Mouse (Mus musculus) erythroblast, embryonic 14.5 days (primary cell): ENCODE results near the gene Col23a1. TPM values are rescaled to one million over a fixed set of nuclear protein-coding genes. Genes with fewer than 3 reads are reported as not detected.

Source experiments
- H3K27me3 ChIP-seq: 2 replicates; pipeline ENCODE4 v1.6.1; 2012; ENCODE audit warnings: inconsistent platforms; ENCODE audit not compliant: control insufficient read depth
- H3K36me3 ChIP-seq: 2 replicates; pipeline ENCODE4 v1.6.1; 2012; ENCODE audit warnings: mild to moderate bottlenecking, inconsistent platforms; ENCODE audit not compliant: control insufficient read depth
- H3K4me1 ChIP-seq: 2 replicates; pipeline ENCODE4 v1.6.1; 2012; ENCODE audit warnings: inconsistent platforms; ENCODE audit not compliant: control insufficient read depth
- H3K4me3 ChIP-seq: replicated peaks from 2 replicates; pipeline ENCODE3; 2012; ENCODE audit warnings: moderate library complexity, mild to moderate bottlenecking, inconsistent platforms
- H3K9me3 ChIP-seq: 2 replicates; pipeline ENCODE4 v1.6.1; 2012; ENCODE audit warnings: low read length, inconsistent platforms, mixed read lengths; ENCODE audit not compliant: control insufficient read depth
- GATA1 ChIP-seq: IDR thresholded peaks from 2 replicates; pipeline ENCODE4 v1.6.1; 2012; ENCODE audit warnings: low read length, inconsistent platforms, mixed read lengths
- TAL1 ChIP-seq: IDR thresholded peaks from 3 replicates; pipeline ENCODE4 v1.6.1; 2012; ENCODE audit warnings: low read length, inconsistent platforms, mixed read lengths
- polyA plus RNA-seq: library from polyadenylated mRNA; stranded (reverse); fragments of >175 nt; gene quantifications from 2 replicates; pipeline ENCODE4 v1.2.3, GENCODE M21; 2012

Col23a1 gene
- polyA plus RNA-seq, 1 experiment = not detected

- no peaks in the 10 kb centered on the region for H3K9me3 ChIP-seq
- H3K4me3 ChIP-seq = no peak overlapping the region
- H3K36me3 ChIP-seq = no peaks in the 10 kb centered on the region
- H3K27me3 ChIP-seq = peaks cover 3% of the 10 kb centered on the region
- H3K4me1 ChIP-seq = peaks cover 51% of the 10 kb centered on the region
- TF ChIP-seq GATA1 (no peak), TAL1 (no peak)
Observed at GRCm38 (mm10) chr11:51410771-51411170, 121.1 kb downstream of the Col23a1 start.

DNA sequence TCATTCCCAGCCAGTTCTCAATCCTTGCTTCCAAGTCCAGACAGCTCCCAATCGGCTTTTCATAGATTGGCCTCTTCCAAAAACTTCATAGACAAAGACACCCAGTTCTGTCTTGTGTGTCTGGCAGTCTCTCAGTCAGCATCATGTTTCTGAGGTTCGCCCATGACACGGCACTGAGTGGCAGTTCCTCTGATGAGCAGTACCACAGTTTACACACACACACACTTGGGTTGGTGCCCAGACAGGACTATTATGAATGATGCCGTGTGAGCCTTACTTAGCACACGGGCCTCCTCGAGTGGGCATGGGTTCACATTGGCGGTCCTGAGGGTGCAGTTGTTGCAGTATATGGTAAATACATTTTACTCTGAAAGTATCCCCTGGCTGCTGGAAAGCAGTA lies 124.8 kb downstream of the Col23a1 start:
- peaks cover 61% of the 10 kb centered on the region for H3K4me1 ChIP-seq

DNA sequence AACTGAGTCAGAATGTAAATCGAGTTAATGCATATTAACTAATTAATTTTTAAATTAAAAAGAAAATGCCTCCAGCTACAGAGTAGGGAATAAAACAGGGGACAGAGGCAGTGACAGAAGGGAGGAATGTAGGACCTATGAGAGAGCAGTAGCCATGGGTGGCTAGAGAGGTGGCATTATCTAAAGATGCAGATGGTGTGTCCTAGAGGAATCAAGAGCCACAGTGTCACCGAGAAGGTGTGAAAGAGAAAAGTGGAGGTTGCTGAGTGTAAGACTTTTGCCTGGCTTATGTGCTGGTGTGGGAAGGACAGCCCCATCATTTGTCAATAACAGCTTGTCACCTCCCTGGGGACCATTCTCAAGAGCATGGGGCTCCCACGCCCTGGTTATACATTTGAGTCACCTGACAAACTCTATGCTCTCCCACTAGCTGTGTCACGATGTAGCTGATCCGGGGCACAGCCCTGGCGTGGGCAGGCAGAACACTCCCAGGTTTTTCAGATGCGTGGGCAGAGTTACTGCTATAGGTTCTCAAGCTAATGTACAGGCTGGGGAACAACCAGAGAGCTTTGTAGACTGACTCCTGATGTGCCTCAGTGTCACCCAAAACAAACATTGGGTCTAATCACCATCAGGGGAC lies 125.4 kb downstream of the Col23a1 start:
- Histone ChIP-seq H3K4me3 (peak overlapping the region; percentile 12), H3K9me3 (no peaks in the 10 kb centered on the region), H3K4me1 (peaks cover 64% of the 10 kb centered on the region), H3K27me3 (peaks cover 8% of the 10 kb centered on the region), H3K36me3 (no peaks in the 10 kb centered on the region)
- TF ChIP-seq GATA1 (no peak), TAL1 (peak; percentile 33; the same call in 2 of the 3 replicates)

More for the DNA sequence above, 124.8 kb downstream of the Col23a1 start:
- H3K4me3 ChIP-seq = no peak overlapping the region
- peaks cover 8% of the 10 kb centered on the region for H3K27me3 ChIP-seq
- H3K9me3 ChIP-seq = no peaks in the 10 kb centered on the region
- TF ChIP-seq GATA1 = no peak
- TF ChIP-seq TAL1 = no peak
- H3K36me3 ChIP-seq = no peaks in the 10 kb centered on the region

- H3K27me3 ChIP-seq = peaks cover 9% of the 10 kb centered on the region
- TF ChIP-seq TAL1 = no peak
- TF ChIP-seq GATA1 = no peak
- H3K4me3 ChIP-seq = no peak overlapping the region
- H3K36me3 ChIP-seq = no peaks in the 10 kb centered on the region
- no peaks in the 10 kb centered on the region for H3K9me3 ChIP-seq
- peaks cover 95% of the 10 kb centered on the region for H3K4me1 ChIP-seq
Observed at GRCm38 (mm10) chr11:51418807-51419206, 129.1 kb downstream of the Col23a1 start.

- peaks cover 67% of the 10 kb centered on the region for H3K4me1 ChIP-seq
- H3K4me3 ChIP-seq = no peak overlapping the region
- H3K9me3 ChIP-seq = no peaks in the 10 kb centered on the region
- TF ChIP-seq GATA1 (no peak), TAL1 (no peak)
- H3K36me3 ChIP-seq = no peaks in the 10 kb centered on the region
- H3K27me3 ChIP-seq = peaks cover 17% of the 10 kb centered on the region
Observed at GRCm38 (mm10) chr11:51421878-51422277, 132.2 kb downstream of the Col23a1 start.

GRCm38 (mm10) chr11:51422713-51423112 lies 133.0 kb downstream of the Col23a1 start:
- TF ChIP-seq TAL1 (no peak), GATA1 (no peak)
- H3K36me3 ChIP-seq = no peaks in the 10 kb centered on the region
- H3K4me1 ChIP-seq = peaks cover 60% of the 10 kb centered on the region
- no peak overlapping the region for H3K4me3 ChIP-seq
- peaks cover 17% of the 10 kb centered on the region for H3K27me3 ChIP-seq
- H3K9me3 ChIP-seq = no peaks in the 10 kb centered on the region

DNA sequence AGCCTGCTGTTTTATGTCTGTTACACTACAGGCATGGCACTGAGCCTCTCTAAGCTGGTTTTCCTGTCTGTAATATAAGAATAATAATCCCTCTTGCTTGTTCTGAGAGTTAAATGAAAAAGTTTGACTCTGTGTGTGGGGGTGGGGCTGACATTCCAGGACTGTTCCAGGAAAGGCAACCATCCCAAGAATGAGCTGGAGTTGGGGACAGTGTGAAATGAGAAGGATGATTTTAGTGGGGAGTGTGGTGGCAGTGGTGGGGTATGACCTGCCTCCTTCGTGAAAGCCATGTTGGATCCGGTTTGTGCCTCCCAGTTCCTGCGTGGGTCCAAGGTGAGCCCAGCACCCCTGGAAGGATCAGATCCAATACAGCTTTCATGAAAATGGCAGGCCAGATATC lies 136.4 kb downstream of the Col23a1 start:
- Histone ChIP-seq H3K4me3 (no peak overlapping the region), H3K9me3 (no peaks in the 10 kb centered on the region), H3K36me3 (no peaks in the 10 kb centered on the region; the same call in 1 of the 2 replicates), H3K27me3 (peaks cover 19% of the 10 kb centered on the region), H3K4me1 (peaks cover 52% of the 10 kb centered on the region)
- TF ChIP-seq GATA1 (no peak), TAL1 (no peak)

DNA sequence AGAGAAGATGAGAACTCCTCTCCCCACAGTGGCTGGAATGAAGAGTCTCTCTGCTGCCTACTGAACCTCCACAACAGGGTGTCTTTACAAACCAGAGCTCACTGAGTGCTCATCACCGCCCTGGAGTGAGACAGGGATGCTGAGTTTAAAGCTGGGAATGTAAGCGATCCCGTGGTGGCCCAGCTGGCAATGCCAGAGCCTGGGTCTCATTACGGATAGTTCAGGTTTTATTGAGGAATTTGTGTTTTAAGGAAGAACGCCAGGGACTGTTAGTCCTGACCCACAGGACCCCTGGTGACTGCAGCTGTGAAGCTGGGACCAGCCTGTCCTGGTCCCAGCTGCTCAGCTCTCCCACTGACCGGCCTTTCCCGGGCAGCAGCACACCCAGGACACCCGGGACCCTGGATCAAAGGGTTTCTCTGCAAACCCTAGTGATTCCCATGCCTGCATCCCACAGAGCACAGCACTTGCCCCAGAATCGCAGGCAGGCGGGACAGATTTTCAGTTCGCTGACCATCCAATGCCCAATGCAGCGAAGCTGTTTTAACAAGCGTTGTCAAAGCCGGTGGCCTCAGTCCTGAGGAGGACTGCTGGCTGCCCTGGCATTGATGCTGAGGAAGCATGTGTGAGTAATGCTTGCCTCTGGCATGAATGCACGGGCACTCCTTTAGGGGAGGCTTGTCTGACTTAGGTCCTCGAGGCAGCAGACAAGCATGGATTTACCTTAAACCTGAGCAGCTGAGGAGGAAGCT lies 139.9 kb downstream of the Col23a1 start:
- H3K27me3 ChIP-seq = peaks cover 9% of the 10 kb centered on the region

GRCm38 (mm10) chr11:51430180-51430578 lies 140.5 kb downstream of the Col23a1 start:
- Histone ChIP-seq H3K4me3 (peak overlapping the region; percentile 20), H3K9me3 (peaks cover 5% of the 10 kb centered on the region), H3K4me1 (peaks cover 49% of the 10 kb centered on the region), H3K36me3 (peaks cover 11% of the 10 kb centered on the region), H3K27me3 (peaks cover 3% of the 10 kb centered on the region)
- TF ChIP-seq TAL1 (no peak), GATA1 (no peak; the same call in 1 of the 2 replicates)

More for the DNA sequence above, 139.9 kb downstream of the Col23a1 start:
- H3K4me1 ChIP-seq = peaks cover 45% of the 10 kb centered on the region
- TF ChIP-seq GATA1 (no peak), TAL1 (no peak)
- peak overlapping the region; percentile 20 for H3K4me3 ChIP-seq
- H3K36me3 ChIP-seq = peaks cover 6% of the 10 kb centered on the region
- H3K9me3 ChIP-seq = peaks cover 3% of the 10 kb centered on the region
